Mouse (Mus musculus) embryonic facial prominence, embryonic 13.5 days (tissue): ENCODE measurements around the gene Gid8. TPM values are rescaled to one million over a fixed set of nuclear protein-coding genes. Genes with fewer than 3 reads are reported as not detected.

ENCODE experiments used
- ATAC-seq: fragments of 200-750 bp; cut with Nextera tagmentation; 2 replicates; pipeline ENCODE4 v1.8.0; 2017; ENCODE audit warnings: low read depth; ENCODE audit not compliant: insufficient number of reproducible peaks, insufficient read depth, low FRiP score, low TSS enrichment
- H3K27ac ChIP-seq: fragments of 300-500 bp; sonication (generic); 2 replicates; pipeline ENCODE4 v1.5.1; 2015; ENCODE audit warnings: moderate library complexity, mild to moderate bottlenecking, inconsistent platforms
- H3K27me3 ChIP-seq: fragments of 300-500 bp; sonication (generic); 2 replicates; pipeline ENCODE4 v1.6.1; 2015; ENCODE audit warnings: mild to moderate bottlenecking, inconsistent platforms
- H3K36me3 ChIP-seq: fragments of 300-500 bp; sonication (generic); 2 replicates; pipeline ENCODE4 v1.6.1; 2015; ENCODE audit warnings: mild to moderate bottlenecking, inconsistent platforms
- H3K4me1 ChIP-seq: fragments of 300-500 bp; sonication (generic); 2 replicates; pipeline ENCODE4 v1.6.1; 2015; ENCODE audit warnings: inconsistent platforms
- H3K4me2 ChIP-seq: fragments of 300-500 bp; sonication (generic); 2 replicates; pipeline ENCODE4 v1.6.1; 2015; ENCODE audit warnings: moderate library complexity, mild to moderate bottlenecking, inconsistent platforms
- H3K4me3 ChIP-seq: fragments of 300-500 bp; sonication (generic); 2 replicates; pipeline ENCODE4 v1.5.1; 2015; ENCODE audit warnings: mild to moderate bottlenecking, inconsistent platforms
- H3K9ac ChIP-seq: fragments of 300-500 bp; sonication (generic); 2 replicates; pipeline ENCODE4 v1.6.1; 2015; ENCODE audit warnings: mild to moderate bottlenecking, inconsistent platforms
- H3K9me3 ChIP-seq: fragments of 300-500 bp; sonication (generic); 2 replicates; pipeline ENCODE4 v1.6.1; 2016; ENCODE audit warnings: inconsistent platforms
- WGBS: fragments of 180-500 bp; shearing (Covaris S2); methylation state at CpG from one replicate; pipeline ENCODE4 v1.1.7; 2015; ENCODE audit warnings: mixed read lengths; 5-methylcytosine and 5-hydroxymethylcytosine counted together
- polyA plus RNA-seq: library from polyadenylated mRNA; unstranded; fragments of >200 nt; fragmentation: Nextera tagmentation; extraction: Ambion mirVana; gene quantifications from 2 replicates; pipeline ENCODE4 v1.2.1, GENCODE M21; 2015

The Gid8 gene
- 62.8 and 66.5 TPM in 2 replicates for polyA plus RNA-seq

GRCm38 (mm10) chr2:180709923-180710272, at the start of gene Gid8, which contains the start of gene Dido1:
Gene Gid8, plus strand, starts transcription at chr2:180710117.
Gene Dido1, minus strand, starts transcription at chr2:180709999.
- no peaks in the 10 kb centered on the region for H3K27me3 ChIP-seq
- ATAC-seq = peak; percentile 92
- WGBS = under 1% methylated on average over 41 of the region's 43 CpGs
- H3K4me3 ChIP-seq = peak within 1 kb of the TSS; percentile 96
- H3K36me3 ChIP-seq = peaks cover 23% of the 10 kb centered on the region
- H3K9me3 ChIP-seq = no peaks in the 10 kb centered on the region
- H3K4me2 ChIP-seq = peak within 1 kb of the TSS; percentile 89
- H3K4me1 ChIP-seq = peaks cover 17% of the 10 kb centered on the region
- peak within 1 kb of the TSS; percentile 85 for H3K27ac ChIP-seq
- peak within 1 kb of the TSS; percentile 100 for H3K9ac ChIP-seq

- 0 out of 2 replicates have a peak overlapping the region, but pooled peaks have one; percentile 64 for H3K9ac ChIP-seq
- peaks cover 11% of the 10 kb centered on the region for H3K4me1 ChIP-seq
- H3K4me2 ChIP-seq = no peak overlapping the region
- no peak overlapping the region for H3K4me3 ChIP-seq
- no peak for ATAC-seq
- H3K27me3 ChIP-seq = no peaks in the 10 kb centered on the region; the same call in 1 of the 2 replicates
- H3K9me3 ChIP-seq = no peaks in the 10 kb centered on the region
- 95% methylated on average over 5 of the region's 5 CpGs for WGBS
- peaks cover 37% of the 10 kb centered on the region for H3K36me3 ChIP-seq
- H3K27ac ChIP-seq = no peak overlapping the region
Observed at GRCm38 (mm10) chr2:180660521-180660920, 49.4 kb upstream of the Gid8 start.

- peaks cover 11% of the 10 kb centered on the region for H3K4me1 ChIP-seq
- no peaks in the 10 kb centered on the region; the same call in 1 of the 2 replicates for H3K27me3 ChIP-seq
- H3K4me2 ChIP-seq = no peak overlapping the region
- no peaks in the 10 kb centered on the region for H3K9me3 ChIP-seq
- H3K4me3 ChIP-seq = no peak overlapping the region
- H3K9ac ChIP-seq = no peak overlapping the region
- peaks cover 52% of the 10 kb centered on the region for H3K36me3 ChIP-seq
- no peak overlapping the region for H3K27ac ChIP-seq
- ATAC-seq = no peak
- WGBS = 92% methylated on average over 4 of the region's 4 CpGs
Observed at GRCm38 (mm10) chr2:180662008-180662407, 47.9 kb upstream of the Gid8 start.

GRCm38 (mm10) chr2:180676706-180677105, 33.2 kb upstream of the Gid8 start:
- H3K27ac ChIP-seq = no peak overlapping the region
- no peak overlapping the region for H3K4me2 ChIP-seq
- WGBS = 95% methylated on average over 2 of the region's 2 CpGs
- no peaks in the 10 kb centered on the region for H3K27me3 ChIP-seq
- H3K9me3 ChIP-seq = no peaks in the 10 kb centered on the region
- H3K9ac ChIP-seq = no peak overlapping the region
- no peaks in the 10 kb centered on the region for H3K4me1 ChIP-seq
- peaks cover 57% of the 10 kb centered on the region for H3K36me3 ChIP-seq
- H3K4me3 ChIP-seq = no peak overlapping the region
- no peak for ATAC-seq

- H3K4me3 ChIP-seq = no peak overlapping the region
Observed at GRCm38 (mm10) chr2:180678609-180679140, 31.2 kb upstream of the Gid8 start.

GRCm38 (mm10) chr2:180681225-180681624, 28.7 kb upstream of the Gid8 start:
- WGBS = 81% methylated on average over 2 of the region's 2 CpGs
- Histone ChIP-seq H3K4me2 (no peak overlapping the region), H3K4me1 (no peaks in the 10 kb centered on the region), H3K9ac (no peak overlapping the region), H3K27me3 (no peaks in the 10 kb centered on the region), H3K4me3 (no peak overlapping the region), H3K9me3 (no peaks in the 10 kb centered on the region), H3K27ac (no peak overlapping the region), H3K36me3 (peaks cover 67% of the 10 kb centered on the region)
- no peak for ATAC-seq

More at GRCm38 (mm10) chr2:180678609-180679140, 31.2 kb upstream of the Gid8 start:
- WGBS = 25% methylated on average over 4 of the region's 4 CpGs
- Histone ChIP-seq H3K36me3 (peaks cover 57% of the 10 kb centered on the region), H3K4me1 (no peaks in the 10 kb centered on the region), H3K9me3 (no peaks in the 10 kb centered on the region), H3K27me3 (no peaks in the 10 kb centered on the region), H3K4me2 (no peak overlapping the region), H3K27ac (no peak overlapping the region), H3K9ac (no peak overlapping the region)
- peak; percentile 35; the same call in 1 of the 2 replicates for ATAC-seq

GRCm38 (mm10) chr2:180683524-180683923, 26.4 kb upstream of the Gid8 start:
- Histone ChIP-seq H3K27me3 (no peaks in the 10 kb centered on the region), H3K4me1 (no peaks in the 10 kb centered on the region), H3K27ac (no peak overlapping the region), H3K9ac (no peak overlapping the region), H3K36me3 (peaks cover 90% of the 10 kb centered on the region), H3K9me3 (no peaks in the 10 kb centered on the region), H3K4me3 (no peak overlapping the region), H3K4me2 (no peak overlapping the region)
- no peak for ATAC-seq
- 83% methylated on average over 2 of the region's 2 CpGs for WGBS

GRCm38 (mm10) chr2:180684031-180684430, 25.9 kb upstream of the Gid8 start:
- no peak overlapping the region for H3K4me2 ChIP-seq

GRCm38 (mm10) chr2:180689841-180690240, 20.1 kb upstream of the Gid8 start:
- H3K9ac ChIP-seq = no peak overlapping the region
- no peak overlapping the region for H3K27ac ChIP-seq
- H3K9me3 ChIP-seq = no peaks in the 10 kb centered on the region
- peaks cover 63% of the 10 kb centered on the region for H3K36me3 ChIP-seq
- H3K4me2 ChIP-seq = no peak overlapping the region
- no peak overlapping the region for H3K4me3 ChIP-seq
- H3K27me3 ChIP-seq = no peaks in the 10 kb centered on the region
- no peak for ATAC-seq
- WGBS = 89% methylated on average over 5 of the region's 5 CpGs
- H3K4me1 ChIP-seq = peaks cover 12% of the 10 kb centered on the region

More at GRCm38 (mm10) chr2:180684031-180684430, 25.9 kb upstream of the Gid8 start:
- ATAC-seq = no peak
- no peak overlapping the region for H3K9ac ChIP-seq
- H3K27me3 ChIP-seq = no peaks in the 10 kb centered on the region
- no peaks in the 10 kb centered on the region for H3K4me1 ChIP-seq
- 94% methylated on average over 4 of the region's 4 CpGs for WGBS
- H3K4me3 ChIP-seq = no peak overlapping the region
- H3K9me3 ChIP-seq = no peaks in the 10 kb centered on the region
- peaks cover 95% of the 10 kb centered on the region for H3K36me3 ChIP-seq
- H3K27ac ChIP-seq = no peak overlapping the region

- ATAC-seq = no peak
- Histone ChIP-seq H3K27me3 (no peaks in the 10 kb centered on the region), H3K36me3 (peaks cover 35% of the 10 kb centered on the region), H3K27ac (no peak overlapping the region), H3K4me1 (peaks cover 12% of the 10 kb centered on the region), H3K4me2 (0 out of 2 replicates have a peak overlapping the region, but pooled peaks have one; percentile 3), H3K9me3 (no peaks in the 10 kb centered on the region), H3K4me3 (no peak overlapping the region), H3K9ac (no peak overlapping the region)
- 3% methylated on average over 1 of the region's 1 CpGs for WGBS
Observed at GRCm38 (mm10) chr2:180692630-180693029, 17.3 kb upstream of the Gid8 start.

- H3K27me3 ChIP-seq = no peaks in the 10 kb centered on the region
- 79% methylated on average over 2 of the region's 2 CpGs for WGBS
- H3K4me3 ChIP-seq = no peak overlapping the region
- no peaks in the 10 kb centered on the region for H3K9me3 ChIP-seq
- ATAC-seq = no peak
- H3K4me1 ChIP-seq = peaks cover 23% of the 10 kb centered on the region
- no peak overlapping the region for H3K27ac ChIP-seq
- H3K36me3 ChIP-seq = peaks cover 9% of the 10 kb centered on the region
- no peak overlapping the region for H3K4me2 ChIP-seq
- no peak overlapping the region for H3K9ac ChIP-seq
Observed at GRCm38 (mm10) chr2:180695176-180695575, 14.7 kb upstream of the Gid8 start.

- no peaks in the 10 kb centered on the region for H3K9me3 ChIP-seq
- H3K36me3 ChIP-seq = 0 out of 2 replicates have a peak, but pooled peaks cover 6% of the 10 kb centered on the region
- H3K4me1 ChIP-seq = peaks cover 34% of the 10 kb centered on the region
- peak overlapping the region; percentile 98 for H3K9ac ChIP-seq
- no peaks in the 10 kb centered on the region for H3K27me3 ChIP-seq
- H3K4me3 ChIP-seq = peak overlapping the region; percentile 90
- H3K4me2 ChIP-seq = peak overlapping the region; percentile 83
- 75% methylated on average over 5 of the region's 5 CpGs for WGBS
- no peak overlapping the region for H3K27ac ChIP-seq
- no peak for ATAC-seq
Observed at GRCm38 (mm10) chr2:180700457-180700856, 9.5 kb upstream of the Gid8 start.
